Mouse (Mus musculus) thymus, adult 18-20 months (tissue): Measurements from ENCODE around the gene Egfl6.

Source experiments
- DNase-seq, 2 experiments: peaks; one replicate each; pipeline ENCODE4 v3.0.0; 2022; ENCODE audit warnings: mixed read lengths in 2 of 2

The Egfl6 gene

DNA sequence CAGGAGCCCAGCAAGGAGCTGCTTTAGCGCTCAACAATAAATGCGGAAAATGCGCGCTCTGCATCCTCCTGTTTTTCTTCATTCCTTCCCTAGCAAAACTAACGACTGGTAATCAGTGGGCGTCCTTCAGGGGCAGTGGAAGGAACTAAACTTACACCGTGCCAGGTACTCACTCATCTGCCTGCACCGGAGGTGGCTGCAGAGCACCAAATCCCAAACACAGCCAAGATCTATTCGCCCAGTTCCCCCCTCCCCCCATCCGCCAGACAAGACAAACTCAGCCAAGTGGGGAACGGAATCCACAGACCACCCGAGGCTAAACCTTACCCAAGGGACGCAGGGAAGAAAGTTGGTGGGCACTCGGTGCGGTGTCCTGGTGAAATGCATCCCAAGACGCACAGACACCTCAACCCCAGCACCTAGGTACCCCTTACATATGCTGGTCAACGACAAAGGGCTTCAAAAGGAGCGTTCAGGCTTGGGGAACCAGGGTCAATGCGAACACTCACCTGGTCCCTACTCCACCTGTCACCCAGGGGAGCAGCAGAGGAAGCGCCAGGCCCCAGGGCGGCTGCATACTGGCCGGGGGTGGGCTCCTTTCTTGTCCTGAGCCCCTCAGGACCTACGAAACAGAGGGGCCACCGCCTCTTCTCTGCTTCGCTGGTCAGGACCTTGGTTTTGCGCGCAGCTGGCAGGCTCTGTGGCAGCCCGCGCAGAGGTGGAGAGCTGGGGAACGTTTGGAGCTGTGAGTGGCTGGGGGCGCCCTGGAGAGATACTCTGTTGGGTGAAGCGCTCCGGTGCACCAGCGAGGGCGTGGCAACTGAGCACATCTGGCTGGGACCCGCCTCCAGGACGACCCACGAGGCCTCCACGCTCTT lies at the start of gene Egfl6:
Gene Egfl6 (minus strand): TSS at position 774 of the 878 bp plus-strand sequence.
- DNase-seq = peak; percentile 7 to 22

GRCm38 (mm10) chrX:166626866-166627570 lies 41.5 kb upstream of the Egfl6 start:
- DNase-seq = no peak

GRCm38 (mm10) chrX:166626174-166626573 lies 40.7 kb upstream of the Egfl6 start:
- DNase-seq = no peak

DNA sequence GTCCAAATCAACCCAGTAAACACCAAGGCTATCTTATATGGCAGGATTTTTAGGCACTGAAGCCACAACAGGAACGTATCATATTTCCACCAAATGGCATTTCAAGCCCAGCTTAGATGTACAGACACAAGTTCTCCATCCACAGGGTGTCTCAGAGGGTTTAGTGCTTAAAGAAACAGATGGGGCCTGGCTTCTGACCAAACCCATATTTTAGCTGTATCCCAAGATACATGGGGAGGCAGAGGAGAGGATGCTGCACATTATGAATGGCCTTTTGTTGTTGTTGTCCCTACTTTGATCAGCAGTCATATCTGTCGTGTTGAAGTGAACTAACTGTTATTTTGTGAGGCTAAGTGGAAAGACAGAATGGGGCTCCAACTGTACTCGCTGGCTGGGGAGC lies 37.7 kb upstream of the Egfl6 start:
- no peak for DNase-seq

GRCm38 (mm10) chrX:166621560-166622301 lies 36.2 kb upstream of the Egfl6 start:
- no peak for DNase-seq

DNA sequence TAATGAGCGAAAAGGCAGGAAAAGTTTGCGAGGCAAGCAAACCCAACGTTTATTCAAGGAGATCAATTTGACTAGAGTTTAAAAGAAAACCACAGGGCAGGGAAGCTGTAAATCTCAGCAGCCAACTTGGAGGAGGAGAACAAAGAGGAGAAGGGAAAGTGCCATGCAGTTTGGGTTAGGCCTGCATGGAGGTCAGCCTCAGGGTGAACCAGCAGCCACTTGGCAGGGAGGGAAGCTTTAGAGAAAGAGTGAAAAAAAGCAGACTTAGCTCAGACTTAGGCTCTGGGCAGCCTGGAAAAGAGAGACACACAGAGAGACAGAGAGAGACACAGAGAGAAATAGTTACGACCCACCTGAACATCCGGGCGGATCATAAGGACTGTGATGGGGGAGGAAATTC lies 35.4 kb upstream of the Egfl6 start:
- no peak for DNase-seq

DNA sequence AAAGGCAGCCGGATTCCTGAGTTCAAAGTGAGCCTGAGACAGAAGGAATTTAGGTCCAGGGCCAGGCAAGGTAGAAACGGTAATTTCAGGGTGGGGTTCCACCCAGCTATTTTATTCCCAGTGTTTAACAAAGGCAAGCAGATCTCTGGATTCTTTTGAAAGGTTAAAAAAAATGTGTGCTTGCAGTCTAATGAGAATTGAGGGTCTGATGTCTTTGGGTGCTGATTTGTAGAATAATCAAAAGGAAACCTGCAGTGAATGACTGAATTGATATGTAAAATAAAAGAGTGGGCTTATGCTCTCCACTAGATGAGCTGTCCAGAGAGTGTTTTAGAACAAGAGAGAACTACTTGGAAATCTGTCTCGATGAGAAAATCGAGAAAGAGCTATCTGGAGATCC lies 33.6 kb upstream of the Egfl6 start:
- no peak for DNase-seq

GRCm38 (mm10) chrX:166615191-166615590 lies 29.7 kb upstream of the Egfl6 start:
- DNase-seq = no peak

GRCm38 (mm10) chrX:166576111-166576510 lies 9.4 kb downstream of the Egfl6 start:
- no peak for DNase-seq

- no peak for DNase-seq
Observed at GRCm38 (mm10) chrX:166565983-166566382, 19.5 kb downstream of the Egfl6 start.

DNA sequence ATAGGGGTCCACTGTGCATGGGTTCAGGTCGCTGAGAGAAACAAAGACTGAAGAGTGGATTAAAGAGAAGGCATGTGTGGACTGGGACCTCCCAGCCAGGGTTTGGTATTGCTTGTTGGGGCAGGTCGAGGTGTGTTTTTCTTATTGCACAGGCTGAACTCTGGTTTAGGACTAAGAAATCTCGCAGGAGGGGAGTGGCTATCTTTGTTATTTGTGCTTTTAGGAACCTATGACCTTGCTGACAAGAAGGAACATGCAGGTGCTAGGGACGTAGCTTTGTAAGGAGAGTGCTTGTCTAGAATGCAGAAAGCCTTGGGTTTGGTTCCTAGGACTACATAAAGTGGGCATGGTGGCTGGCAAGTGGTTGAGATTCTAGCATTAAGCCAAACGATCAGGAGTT lies 20.1 kb downstream of the Egfl6 start:
- no peak for DNase-seq

GRCm38 (mm10) chrX:166564900-166565299 lies 20.6 kb downstream of the Egfl6 start:
- no peak for DNase-seq

- no peak for DNase-seq
Observed at GRCm38 (mm10) chrX:166559333-166559732, 26.2 kb downstream of the Egfl6 start.

GRCm38 (mm10) chrX:166552355-166552754 lies 33.2 kb downstream of the Egfl6 start:
- DNase-seq = no peak

GRCm38 (mm10) chrX:166546495-166546894 lies 39.0 kb downstream of the Egfl6 start:
- no peak for DNase-seq

DNA sequence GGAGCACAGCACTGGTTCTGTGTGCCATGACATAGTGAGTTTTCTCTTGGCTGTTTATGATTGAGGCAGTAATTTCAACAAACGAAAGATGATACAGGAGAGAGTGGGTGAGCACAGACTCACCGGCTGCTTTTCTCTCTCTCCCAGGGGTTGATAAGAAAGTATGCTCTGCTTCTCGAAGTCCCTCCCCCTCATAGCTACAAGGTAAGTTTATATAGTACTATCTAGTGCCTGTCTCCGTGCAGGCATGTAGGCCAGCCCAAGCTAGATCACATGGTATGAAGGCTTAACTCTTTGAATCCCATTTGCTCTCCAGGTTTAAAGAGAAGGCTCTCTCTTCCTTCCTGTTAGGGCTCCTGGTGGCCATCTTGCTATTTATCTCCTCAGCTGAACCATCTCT lies 50.4 kb downstream of the Egfl6 start:
- DNase-seq = no peak

DNA sequence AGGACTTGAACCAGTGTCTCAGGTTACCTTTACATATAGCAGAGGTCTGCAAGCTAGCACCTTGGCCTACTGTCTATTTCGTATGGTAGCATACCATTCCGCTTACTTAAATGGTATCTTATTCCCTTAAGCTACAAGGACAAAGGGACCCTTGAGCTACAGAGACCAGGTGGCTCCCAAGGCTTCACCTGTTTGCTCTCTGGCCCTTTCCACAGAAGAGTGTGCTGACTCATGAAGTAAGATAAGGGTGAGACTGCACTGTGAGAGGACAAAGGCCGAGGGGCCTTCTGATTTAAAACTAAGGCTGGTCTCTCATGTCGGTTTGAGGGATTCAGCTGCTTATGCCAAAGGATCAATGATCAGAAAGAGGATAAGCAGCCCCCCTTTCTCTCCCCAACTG lies 52.1 kb downstream of the Egfl6 start:
- DNase-seq = no peak

DNA sequence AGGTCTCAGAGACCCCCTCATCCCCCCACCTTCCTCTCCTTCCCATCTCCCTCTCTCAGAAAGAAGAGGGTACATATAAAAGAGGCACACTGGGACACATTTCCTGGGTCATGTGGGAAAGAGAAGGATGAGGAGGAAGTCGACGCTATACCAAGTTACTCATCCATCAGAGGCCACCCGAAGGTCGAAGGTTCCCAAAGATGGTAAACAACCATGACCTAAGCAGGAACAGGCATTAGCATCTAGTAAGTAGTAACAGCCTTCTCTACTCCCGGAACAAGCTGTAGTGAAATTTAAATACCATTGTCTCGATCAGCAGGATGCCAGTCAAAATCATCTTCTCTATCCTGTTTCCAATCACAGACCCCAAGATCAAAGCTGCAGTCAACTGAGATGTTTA lies 53.8 kb downstream of the Egfl6 start:
- DNase-seq = no peak

DNA sequence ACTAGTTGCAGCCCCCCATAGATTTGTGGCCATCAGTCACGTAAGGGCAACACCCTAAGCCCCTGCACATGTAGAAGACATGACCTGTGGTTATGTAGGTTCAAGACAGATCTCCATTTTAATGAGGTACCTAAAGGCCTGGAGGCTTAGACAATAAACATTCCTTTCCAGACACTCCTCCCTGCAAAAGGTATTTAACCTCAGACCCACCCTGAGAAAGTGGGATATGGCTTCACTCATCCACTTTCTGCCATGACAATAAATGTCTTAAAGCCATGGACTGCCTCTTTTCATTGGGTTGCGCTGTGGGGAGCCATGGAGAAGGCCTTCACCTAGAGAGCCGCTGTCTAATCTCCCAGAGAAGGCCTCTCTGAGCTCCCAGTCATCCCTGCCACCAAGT lies 57.4 kb downstream of the Egfl6 start:
- no peak for DNase-seq

GRCm38 (mm10) chrX:166525637-166526315 lies 59.7 kb downstream of the Egfl6 start:
- DNase-seq = no peak

GRCm38 (mm10) chrX:166520782-166521181 lies 64.7 kb downstream of the Egfl6 start:
- DNase-seq = no peak

DNA sequence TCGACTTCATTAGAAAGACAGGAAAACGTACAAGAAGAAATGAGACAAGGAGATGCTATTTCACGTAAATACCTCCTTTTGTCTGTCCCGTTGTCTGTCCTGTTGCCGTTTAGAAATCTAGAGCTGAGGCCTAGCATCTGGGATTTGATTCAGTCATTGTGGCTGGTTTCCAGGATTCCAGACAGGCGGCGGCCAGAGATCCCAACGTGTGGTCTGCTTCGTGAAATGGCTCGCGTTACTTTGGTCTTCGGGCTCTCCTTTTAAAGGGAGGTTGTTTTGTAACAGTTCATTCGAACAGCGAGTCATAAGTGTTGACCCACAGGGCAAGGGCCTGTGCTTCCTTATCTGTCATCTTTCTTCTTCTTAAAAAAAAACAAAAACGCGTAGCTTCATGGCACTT lies 67.2 kb downstream of the Egfl6 start, which contains the start of gene Tceanc:
Gene Tceanc (minus strand): TSS at position 223 of the 400 bp plus-strand sequence.
- DNase-seq = no peak

GRCm38 (mm10) chrX:166516631-166517030 lies 68.9 kb downstream of the Egfl6 start:
- no peak for DNase-seq
